ENCODE assay signal across 14 mouse cellular contexts in the genomic region with DNA sequence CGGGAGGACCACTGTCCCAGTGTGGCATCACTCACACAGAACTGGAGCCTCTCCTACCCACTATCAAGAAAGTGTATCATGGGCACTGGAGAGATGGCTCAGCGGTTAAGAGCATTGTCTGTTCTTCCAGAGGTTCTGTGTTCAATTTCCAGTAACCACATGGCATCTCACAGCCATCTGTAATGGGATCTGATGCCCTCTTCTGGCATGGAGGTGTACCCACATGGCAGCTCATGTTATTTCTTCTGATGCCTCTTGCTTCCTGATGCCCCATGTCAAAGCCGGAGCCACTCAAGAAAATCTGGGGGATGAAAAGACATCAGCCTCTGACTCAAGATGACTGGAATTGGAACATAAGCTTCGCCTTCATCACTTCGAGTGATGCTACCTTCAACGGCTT. TPM values are rescaled to one million over a fixed set of nuclear protein-coding genes. Genes with fewer than 3 reads are reported as not detected.
DNase-seq lines count a peak whose midpoint lies in the region; TF ChIP-seq lines count a peak whose summit lies in the region.
"Had no signal": no experiment of that assay in that cellular context is flagged by ENCODE, and none has a peak within 500 bp of the region (broad histone marks: within the 10 kb centered on the region; RNA-seq: fewer than 3 reads in every experiment).

No protein-coding gene starts in this region.

- no peak for DNase-seq in gastrocnemius, adult 2 months
- DNase-seq in gastrocnemius, adult 18-20 months (ENCODE audit: low spot score): no peak
- no peak for DNase-seq in liver, adult 2 months (ENCODE audit: extremely low read depth, low read depth, low spot score)
- DNase-seq in liver (no peak), MEL (ENCODE audit: low read depth, low spot score) (peak; percentile 58)
- DNase-seq in naive thymus-derived CD4-positive, alpha-beta T cell, adult 2 months (ENCODE audit: low read depth): peak; percentile 40
- DNase-seq in cerebellum, adult 8-10 months: no peak
- no peak for DNase-seq in spleen, postnatal 10 days (ENCODE audit: low spot score in 2 of 2)
- DNase-seq: cerebellum, postnatal 25 days; right cerebral cortex, postnatal 4 days had no signal

- H3K4me3 ChIP-seq in gastrocnemius, adult 2 months: no peak overlapping the region
- H3K4me3 ChIP-seq in liver, adult 2 months (ENCODE audit: insufficient read depth, low read depth, low read length): no peak overlapping the region
- no peak overlapping the region for H3K4me3 ChIP-seq in MEL (ENCODE audit: control insufficient read depth in 1 of 2, insufficient read depth in 1 of 2, low read depth in 2 of 2, low read length in 2 of 2)
- H3K4me3 ChIP-seq: embryonic facial prominence, embryonic 15.5 days; hindbrain, embryonic 10.5 days; liver, embryonic 15.5 days had no signal

- H3K36me3 ChIP-seq in liver, adult 2 months (ENCODE audit: control insufficient read depth, insufficient read depth, low read length): no peaks in the 10 kb centered on the region
- no peaks in the 10 kb centered on the region for H3K36me3 ChIP-seq in MEL (ENCODE audit: control insufficient read depth in 1 of 2, insufficient read depth in 2 of 2, low read length in 2 of 2)
- H3K36me3 ChIP-seq: embryonic facial prominence, embryonic 15.5 days; hindbrain, embryonic 10.5 days; liver, embryonic 15.5 days had no signal

- no peak for TF ChIP-seq EP300 in MEL (IDR thresholded peaks at IDR 0.05; ENCODE audit: low read depth in 1 of 2, low read length in 2 of 2)

- no peaks in the 10 kb centered on the region for H3K79me2 ChIP-seq in liver, adult 2 months (ENCODE audit: control insufficient read depth, insufficient read depth, low read length)
- H3K79me2 ChIP-seq in MEL (ENCODE audit: control insufficient read depth, insufficient read depth, low read length, poor library complexity): no peaks in the 10 kb centered on the region

- intact Hi-C loops in gastrocnemius, adult 2 months (cut with DNase I): loop anchor here (5.0 kb wide), 1 partner anchor 77 kb away; no protein-coding TSS in a partner anchor

- no peaks in the 10 kb centered on the region for H3K4me1 ChIP-seq in liver, adult 2 months (ENCODE audit: control insufficient read depth, insufficient read depth, low read length)
- peaks cover 2 to 3% of the 10 kb centered on the region in 2 experiments; a peak in 1 of 4 replicates for H3K4me1 ChIP-seq in MEL (ENCODE audit: control insufficient read depth in 1 of 2, insufficient read depth in 2 of 2, low read length in 2 of 2)
- H3K4me1 ChIP-seq: embryonic facial prominence, embryonic 15.5 days; hindbrain, embryonic 10.5 days; liver, embryonic 15.5 days had no signal

- no peak overlapping the region for H3K9ac ChIP-seq in liver, adult 2 months (ENCODE audit: low read depth, low read length)
- no peak overlapping the region for H3K9ac ChIP-seq in MEL (ENCODE audit: control insufficient read depth, low read depth, low read length, poor library complexity, severe bottlenecking)
- H3K9ac ChIP-seq: embryonic facial prominence, embryonic 15.5 days; liver, embryonic 15.5 days had no signal

- H3K27me3 ChIP-seq in liver, adult 2 months (ENCODE audit: control insufficient read depth, insufficient read depth, low read length): no peaks in the 10 kb centered on the region
- H3K27me3 ChIP-seq in MEL (ENCODE audit: control insufficient read depth in 1 of 2, insufficient read depth in 2 of 2, low read length in 2 of 2): no peaks in the 10 kb centered on the region
- H3K27me3 ChIP-seq: embryonic facial prominence, embryonic 15.5 days had no signal

- TF ChIP-seq RAD21 in MEL (IDR thresholded peaks at IDR 0.05; ENCODE audit: low read depth, low read length): no peak

- no peak for TF ChIP-seq POLR2A in liver, adult 2 months (IDR thresholded peaks at IDR 0.05; ENCODE audit: extremely low read depth, insufficient read depth, low read length)
- no peak for TF ChIP-seq POLR2A in MEL (IDR thresholded peaks at IDR 0.05; ENCODE audit: control insufficient read depth in 1 of 2, insufficient read depth in 1 of 2, low read depth in 1 of 2, low read length in 2 of 2, poor library complexity in 1 of 2)

- H3K27ac ChIP-seq in gastrocnemius, adult 2 months: no peak overlapping the region
- no peak overlapping the region for H3K27ac ChIP-seq in liver, adult 2 months (replicated peaks; ENCODE audit: insufficient read depth, low read depth, low read length)
- no peak overlapping the region for H3K27ac ChIP-seq in MEL (ENCODE audit: control insufficient read depth, low read depth, low read length)
- H3K27ac ChIP-seq: embryonic facial prominence, embryonic 15.5 days; hindbrain, embryonic 10.5 days; liver, embryonic 15.5 days had no signal

- peak; percentile 13; the same call in 1 of the 2 replicates for TF ChIP-seq CTCF in gastrocnemius, adult 2 months (IDR thresholded peaks at IDR 0.05)
- TF ChIP-seq CTCF in liver, adult 2 months (IDR thresholded peaks at IDR 0.05; ENCODE audit: low read depth, low read length): peak; percentile 48; the same call in 1 of the 2 replicates
- peak; percentile 35 to 52 (median 38); a peak in 5 of 6 replicates for TF ChIP-seq CTCF in MEL (IDR thresholded peaks at IDR 0.05 in 2 of 3, conservative IDR thresholded peaks at IDR 0.05 in 1 of 3; ENCODE audit: control insufficient read depth in 1 of 3, insufficient read depth in 1 of 3, low read depth in 2 of 3, low read length in 3 of 3, poor library complexity in 1 of 3, severe bottlenecking in 1 of 3)

- WGBS in liver, adult 2 months: 82% methylated on average over 6 of the region's 6 CpGs

- H3K9me3 ChIP-seq in MEL (replicated peaks; ENCODE audit: insufficient read depth, low read length): no peaks in the 10 kb centered on the region
- H3K9me3 ChIP-seq: embryonic facial prominence, embryonic 15.5 days; hindbrain, embryonic 10.5 days; liver, embryonic 15.5 days; megakaryocyte, embryonic 14.5 days had no signal

TF ChIP-seq in MEL, 35 proteins besides CTCF, POLR2A, EP300 and RAD21:
- TF ChIP-seq POLR2AphosphoS5 (IDR thresholded peaks at IDR 0.05; ENCODE audit: borderline replicate concordance, low read depth, low read length) (no peak), NELFE (IDR thresholded peaks at IDR 0.05; ENCODE audit: low read depth, low read length) (no peak), ZMIZ1 (IDR thresholded peaks at IDR 0.05; ENCODE audit: low read depth, low read length) (no peak), ETS1 (IDR thresholded peaks at IDR 0.05; ENCODE audit: low read depth, low read length) (no peak), MYC (IDR thresholded peaks at IDR 0.05; ENCODE audit: low read depth, low read length) (peak; percentile 94), HCFC1 (IDR thresholded peaks at IDR 0.05; ENCODE audit: low read depth, low read length) (peak; percentile 43; the same call in 1 of the 2 replicates), TAL1 (IDR thresholded peaks at IDR 0.05; ENCODE audit: low read length) (no peak), UBTF (IDR thresholded peaks at IDR 0.05; ENCODE audit: borderline replicate concordance, insufficient read depth, low read depth, low read length) (no peak), ZNF384 (IDR thresholded peaks at IDR 0.05; ENCODE audit: low read depth, low read length) (no peak), ZC3H11A (IDR thresholded peaks at IDR 0.05; ENCODE audit: low read depth, low read length) (no peak), TCF12 (IDR thresholded peaks at IDR 0.05; ENCODE audit: low read depth, low read length) (no peak), GABPA (IDR thresholded peaks at IDR 0.05; ENCODE audit: low read depth, low read length) (no peak), ZKSCAN1 (IDR thresholded peaks at IDR 0.05; ENCODE audit: low read depth, low read length) (no peak), MEF2A (IDR thresholded peaks at IDR 0.05; ENCODE audit: extremely low read depth, insufficient replicate concordance, low read depth, low read length, poor library complexity, severe bottlenecking) (no peak), SMC3 (IDR thresholded peaks at IDR 0.05; ENCODE audit: low read depth, low read length) (peak; percentile 35; the same call in 1 of the 2 replicates), ELF1 (IDR thresholded peaks at IDR 0.05; ENCODE audit: low read depth, low read length) (no peak), E2F4 (IDR thresholded peaks at IDR 0.05; ENCODE audit: borderline replicate concordance, low read depth, low read length) (no peak), MYB (IDR thresholded peaks at IDR 0.05; ENCODE audit: low read depth, low read length) (no peak), BHLHE40 (IDR thresholded peaks at IDR 0.05; ENCODE audit: borderline replicate concordance, low read depth, low read length) (no peak), KAT2A (conservative IDR thresholded peaks at IDR 0.05; ENCODE audit: low read depth, low read length) (no peak), TBP (IDR thresholded peaks at IDR 0.05; ENCODE audit: low read depth, low read length) (no peak), NRF1 (IDR thresholded peaks at IDR 0.05; ENCODE audit: insufficient read depth, low read depth, low read length, poor library complexity, severe bottlenecking) (no peak), JUND (IDR thresholded peaks at IDR 0.05; ENCODE audit: low read depth, low read length) (no peak), POLR2AphosphoS2 (IDR thresholded peaks at IDR 0.05; ENCODE audit: low read length) (no peak), MAX (IDR thresholded peaks at IDR 0.05; ENCODE audit: low read length) (peak; percentile 53; the same call in 1 of the 2 replicates), GATA1 (IDR thresholded peaks at IDR 0.05; ENCODE audit: low read depth, low read length) (no peak), MXI1 (IDR thresholded peaks at IDR 0.05; ENCODE audit: low read depth, low read length) (no peak), SIN3A (IDR thresholded peaks at IDR 0.05; ENCODE audit: low read length) (no peak; the same call in 1 of the 2 replicates)
TF ChIP-seq in MEL: peak in this region for 4.

RNA-seq across cellular contexts. Expression of a gene that starts 7.6 kb away (rescaled TPM):
- total RNA-seq in gastrocnemius, adult 2 months (2021): 10 to 100 TPM; 86.7 to 93.4 TPM
- 100 to 1,000 TPM in 1 of 2 experiments, 10 to 100 TPM in 1; 99.6 to 102 TPM for total RNA-seq in gastrocnemius, adult 18-20 months (2021)
- total RNA-seq in liver, adult 2 months (2014; rRNA removed): 20.6 and 35.5 TPM in 2 replicates
- polyA plus RNA-seq in liver, adult 2 months (2012; rRNA removed): 83.3 and 105 TPM in 2 replicates
- 12.5 and 13.2 TPM in 2 replicates for total RNA-seq in MEL (2012; rRNA removed)
- 10 to 100 TPM in 1 of 2 experiments, not detected in 1; 35.3 TPM for polyA plus RNA-seq in MEL (2012; ENCODE audit: insufficient read depth in 1 of 2, insufficient read length in 2 of 2, low read depth in 1 of 2, low replicate concordance in 2 of 2, missing spikeins in 1 of 2)

RNA-seq across cellular contexts. Expression of a gene that starts 23.8 kb away (rescaled TPM):
- 10 to 100 TPM in 1 of 2 experiments, 1 to 10 TPM in 1; 8.1 to 11.7 TPM for total RNA-seq in gastrocnemius, adult 2 months (2021)
- total RNA-seq in gastrocnemius, adult 18-20 months (2021): 10 to 100 TPM; 10.0 to 11.4 TPM
- 1.5 and 2.9 TPM in 2 replicates for total RNA-seq in liver, adult 2 months (2014; rRNA removed)
- 5.6 and 9.2 TPM in 2 replicates for polyA plus RNA-seq in liver, adult 2 months (2012; rRNA removed)
- total RNA-seq in MEL (2012; rRNA removed): 2.8 and 3.1 TPM in 2 replicates
- polyA plus RNA-seq in MEL (2012; ENCODE audit: insufficient read depth in 1 of 2, insufficient read length in 2 of 2, low read depth in 1 of 2, low replicate concordance in 2 of 2, missing spikeins in 1 of 2): 10 to 100 TPM in 1 of 2 experiments, not detected in 1; 14.0 TPM

Comparison
In these comparisons a context has a peak if more than half of its experiments do, and no peak if none do; other contexts are left out.
1. DNase-seq: peak in MEL (single experiment) and naive thymus-derived CD4-positive, alpha-beta T cell, adult 2 months (single experiment); none in gastrocnemius, adult 2 months (single experiment), gastrocnemius, adult 18-20 months (single experiment), liver, adult 2 months (single experiment), liver (single experiment), cerebellum, adult 8-10 months (single experiment) and spleen, postnatal 10 days (0 of 2).
2. Peak in every context shown above with its lines, with median percentiles within 50 percentile points of each other: CTCF ChIP-seq.